Mouse (Mus musculus) midbrain, embryonic 10.5 days (tissue): ENCODE results near the gene Rbm44. TPM values are rescaled to one million over a fixed set of nuclear protein-coding genes. Genes with fewer than 3 reads are reported as not detected.

Experiments used
- DNase-seq: peaks from one replicate; pipeline ENCODE4 v3.0.0-alpha.2; 2017; ENCODE audit warnings: low spot score
- H3K27ac ChIP-seq: fragments of 300-500 bp; sonication (generic); replicated peaks from 2 replicates; pipeline ENCODE4 v1.5.1; 2016; ENCODE audit warnings: mild to moderate bottlenecking
- H3K27me3 ChIP-seq: fragments of 300-500 bp; sonication (generic); 2 replicates; pipeline ENCODE4 v1.6.1; 2016; ENCODE audit warnings: low read depth, mild to moderate bottlenecking; ENCODE audit not compliant: poor library complexity, severe bottlenecking
- H3K36me3 ChIP-seq: fragments of 300-500 bp; sonication (generic); 2 replicates; pipeline ENCODE4 v1.6.1; 2016; ENCODE audit warnings: mild to moderate bottlenecking, moderate library complexity
- H3K4me1 ChIP-seq: fragments of 300-500 bp; sonication (generic); 2 replicates; pipeline ENCODE4 v1.6.1; 2016
- H3K4me3 ChIP-seq: fragments of 300-500 bp; sonication (generic); 2 replicates; pipeline ENCODE4 v1.5.1; 2016; ENCODE audit warnings: mild to moderate bottlenecking, moderate library complexity
- H3K9me3 ChIP-seq: fragments of 300-500 bp; sonication (generic); replicated peaks from 2 replicates; pipeline ENCODE4 v1.6.1; 2016; ENCODE audit warnings: mild to moderate bottlenecking
- WGBS: fragments of 180-500 bp; shearing (Covaris S2); methylation state at CpG from one replicate; pipeline ENCODE4 v1.1.7; 2016; 5-methylcytosine and 5-hydroxymethylcytosine counted together
- polyA plus RNA-seq: library from polyadenylated mRNA; unstranded; fragments of >200 nt; fragmentation: Nextera tagmentation; extraction: Ambion mirVana; gene quantifications from 2 replicates; pipeline ENCODE4 v1.2.1, GENCODE M21; 2016

The Rbm44 gene
- polyA plus RNA-seq, 1 experiment from 2014 or later: 0.36 TPM

- H3K36me3 ChIP-seq: no peaks in the 10 kb centered on the region
- DNase-seq: no peak
- 82% methylated on average over 6 of the region's 6 CpGs for WGBS
- H3K4me3 ChIP-seq: no peak overlapping the region
- peaks cover 51% of the 10 kb centered on the region for H3K27me3 ChIP-seq
- no peaks in the 10 kb centered on the region for H3K9me3 ChIP-seq
- H3K27ac ChIP-seq: no peak overlapping the region
- H3K4me1 ChIP-seq: peaks cover 33% of the 10 kb centered on the region
These were observed 35.8 kb downstream of the Rbm44 start for GRCm38 (mm10) chr1:91180723-91181122.

- WGBS: 60% methylated on average over 5 of the region's 5 CpGs
- Histone ChIP-seq H3K4me1 (peaks cover 33% of the 10 kb centered on the region), H3K27me3 (peaks cover 51% of the 10 kb centered on the region), H3K9me3 (no peaks in the 10 kb centered on the region), H3K36me3 (no peaks in the 10 kb centered on the region), H3K27ac (no peak overlapping the region), H3K4me3 (no peak overlapping the region)
- no peak for DNase-seq
These were observed 36.4 kb downstream of the Rbm44 start for GRCm38 (mm10) chr1:91181261-91181660.

GRCm38 (mm10) chr1:91181784-91182450 is 37.0 kb downstream of the Rbm44 start:
- no peaks in the 10 kb centered on the region for H3K9me3 ChIP-seq
- WGBS: 58% methylated on average over 12 of the region's 12 CpGs
- DNase-seq: no peak

GRCm38 (mm10) chr1:91183305-91183704 is 38.4 kb downstream of the Rbm44 start:
- WGBS: 89% methylated on average over 10 of the region's 10 CpGs

More at GRCm38 (mm10) chr1:91181784-91182450, 37.0 kb downstream of the Rbm44 start:
- Histone ChIP-seq H3K36me3 (no peaks in the 10 kb centered on the region), H3K4me1 (peaks cover 33% of the 10 kb centered on the region), H3K4me3 (no peak overlapping the region), H3K27me3 (peaks cover 51% of the 10 kb centered on the region), H3K27ac (no peak overlapping the region)

GRCm38 (mm10) chr1:91186677-91187076 is 41.8 kb downstream of the Rbm44 start:
- 94% methylated on average over 6 of the region's 6 CpGs for WGBS
- Histone ChIP-seq H3K36me3 (no peaks in the 10 kb centered on the region), H3K27ac (no peak overlapping the region), H3K4me1 (peaks cover 9% of the 10 kb centered on the region), H3K27me3 (peaks cover 12% of the 10 kb centered on the region; the same call in 1 of the 2 replicates), H3K9me3 (no peaks in the 10 kb centered on the region), H3K4me3 (no peak overlapping the region)
- DNase-seq: no peak

More at GRCm38 (mm10) chr1:91183305-91183704, 38.4 kb downstream of the Rbm44 start:
- H3K9me3 ChIP-seq: no peaks in the 10 kb centered on the region
- no peaks in the 10 kb centered on the region for H3K36me3 ChIP-seq
- DNase-seq: no peak
- peaks cover 33% of the 10 kb centered on the region for H3K4me1 ChIP-seq
- H3K27ac ChIP-seq: no peak overlapping the region
- peaks cover 45% of the 10 kb centered on the region for H3K27me3 ChIP-seq
- no peak overlapping the region for H3K4me3 ChIP-seq

- H3K4me1 ChIP-seq: peaks cover 3% of the 10 kb centered on the region
- 91% methylated on average over 5 of the region's 5 CpGs for whole genome bisulfite sequencing
- DNase-seq: no peak
- H3K4me3 ChIP-seq: no peak overlapping the region
- peaks cover 6% of the 10 kb centered on the region; the same call in 1 of the 2 replicates for H3K27me3 ChIP-seq
- no peak overlapping the region for H3K27ac ChIP-seq
- no peaks in the 10 kb centered on the region for H3K36me3 ChIP-seq
- no peaks in the 10 kb centered on the region for H3K9me3 ChIP-seq
These were observed 42.4 kb downstream of the Rbm44 start for GRCm38 (mm10) chr1:91187315-91187714.

GRCm38 (mm10) chr1:91187786-91188640 is 43.1 kb downstream of the Rbm44 start:
- Histone ChIP-seq H3K27me3 (no peaks in the 10 kb centered on the region), H3K9me3 (no peaks in the 10 kb centered on the region), H3K4me3 (no peak overlapping the region), H3K36me3 (no peaks in the 10 kb centered on the region), H3K27ac (no peak overlapping the region), H3K4me1 (no peaks in the 10 kb centered on the region)
- WGBS: 88% methylated on average over 7 of the region's 7 CpGs
- DNase-seq: no peak

GRCm38 (mm10) chr1:91188851-91189460 is 44.1 kb downstream of the Rbm44 start:
- DNase-seq: no peak
- H3K4me1 ChIP-seq: no peaks in the 10 kb centered on the region
- no peaks in the 10 kb centered on the region for H3K9me3 ChIP-seq
- H3K27me3 ChIP-seq: no peaks in the 10 kb centered on the region
- H3K36me3 ChIP-seq: no peaks in the 10 kb centered on the region
- 92% methylated on average over 10 of the region's 10 CpGs for WGBS
- no peak overlapping the region for H3K27ac ChIP-seq
- H3K4me3 ChIP-seq: no peak overlapping the region

- Histone ChIP-seq H3K36me3 (no peaks in the 10 kb centered on the region), H3K27me3 (no peaks in the 10 kb centered on the region), H3K4me3 (no peak overlapping the region), H3K9me3 (no peaks in the 10 kb centered on the region), H3K27ac (no peak overlapping the region), H3K4me1 (no peaks in the 10 kb centered on the region)
- WGBS: 84% methylated on average over 8 of the region's 8 CpGs
- no peak for DNase-seq
These were observed 47.3 kb downstream of the Rbm44 start for GRCm38 (mm10) chr1:91192184-91192583.

GRCm38 (mm10) chr1:91193242-91193641 is 48.4 kb downstream of the Rbm44 start:
- no peaks in the 10 kb centered on the region for H3K27me3 ChIP-seq
- no peak for DNase-seq
- no peaks in the 10 kb centered on the region for H3K4me1 ChIP-seq
- H3K36me3 ChIP-seq: no peaks in the 10 kb centered on the region
- WGBS: 85% methylated on average over 4 of the region's 4 CpGs
- H3K4me3 ChIP-seq: no peak overlapping the region
- H3K27ac ChIP-seq: no peak overlapping the region; the same call in 1 of the 2 replicates
- no peaks in the 10 kb centered on the region for H3K9me3 ChIP-seq

- no peaks in the 10 kb centered on the region for H3K9me3 ChIP-seq
- 80% methylated on average over 4 of the region's 4 CpGs for WGBS
- H3K4me3 ChIP-seq: no peak overlapping the region
- H3K27me3 ChIP-seq: no peaks in the 10 kb centered on the region
- DNase-seq: no peak
- no peaks in the 10 kb centered on the region for H3K4me1 ChIP-seq
- no peak overlapping the region for H3K27ac ChIP-seq
- no peaks in the 10 kb centered on the region for H3K36me3 ChIP-seq
These were observed 48.8 kb downstream of the Rbm44 start for GRCm38 (mm10) chr1:91193680-91194079.

GRCm38 (mm10) chr1:91199793-91200192 is 54.9 kb downstream of the Rbm44 start:
- H3K27me3 ChIP-seq: no peaks in the 10 kb centered on the region
- H3K9me3 ChIP-seq: no peaks in the 10 kb centered on the region
- WGBS: 92% methylated on average over 10 of the region's 10 CpGs
- H3K4me1 ChIP-seq: no peaks in the 10 kb centered on the region
- no peak overlapping the region for H3K4me3 ChIP-seq
- H3K27ac ChIP-seq: no peak overlapping the region
- no peaks in the 10 kb centered on the region for H3K36me3 ChIP-seq
- no peak for DNase-seq
